Mouse (Mus musculus): ENCODE results near the gene Syt1. TPM values are rescaled to one million over a fixed set of nuclear protein-coding genes. Genes with fewer than 3 reads are reported as not detected.

The Syt1 gene
- polyA plus RNA-seq, 2 experiments, result 0.84 to 1.1 TPM

DNA sequence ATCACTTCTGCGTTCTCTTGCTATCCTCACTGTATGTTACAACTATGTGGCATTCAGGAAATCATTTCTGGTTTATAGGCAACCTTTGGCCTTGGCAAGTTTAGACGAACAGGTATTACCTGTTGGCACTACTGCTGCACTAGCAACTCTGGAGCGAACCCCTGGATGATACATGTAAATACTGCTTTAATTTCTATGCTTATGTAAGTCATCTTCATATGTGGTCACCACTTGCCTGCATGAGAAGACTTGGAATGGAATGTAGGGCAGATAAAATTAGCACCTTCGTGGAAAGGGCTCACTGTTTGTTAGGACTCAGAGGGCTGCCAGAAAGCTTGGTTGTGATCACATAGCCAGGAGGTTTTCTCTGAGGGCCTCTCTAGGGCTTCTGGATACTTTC, 142.6 kb downstream of the Syt1 start:
- Histone ChIP-seq H3K9me3 (ENCODE audit: control insufficient read depth, low read length) (no peaks in the 10 kb centered on the region), H3K36me3 (ENCODE audit: control insufficient read depth, insufficient read depth, low read length) (no peaks in the 10 kb centered on the region), H3K4me3 (replicated peaks; ENCODE audit: low read length) (no peak overlapping the region), H3K4me2 (replicated peaks; ENCODE audit: low read depth, low read length, severe bottlenecking) (no peak overlapping the region), H3K4me1 (ENCODE audit: control insufficient read depth, insufficient read depth, low read length) (no peaks in the 10 kb centered on the region), H3K9ac (ENCODE audit: low read depth, low read length, severe bottlenecking) (no peak overlapping the region), H3K27ac (replicated peaks; ENCODE audit: low read depth, low read length) (no peak overlapping the region), H3K27me3 (ENCODE audit: control insufficient read depth, insufficient read depth, low read length) (no peaks in the 10 kb centered on the region)
- no peak for TF ChIP-seq POLR2A (IDR thresholded peaks at IDR 0.05; ENCODE audit: borderline replicate concordance, extremely low read depth, insufficient read depth, insufficient read length)
- 81% methylated on average over 4 of the region's 4 CpGs for WGBS
- ATAC-seq (ENCODE audit: low FRiP score, low read depth) (no peak), DNase-seq (ENCODE audit: low spot score) (no peak)

DNA sequence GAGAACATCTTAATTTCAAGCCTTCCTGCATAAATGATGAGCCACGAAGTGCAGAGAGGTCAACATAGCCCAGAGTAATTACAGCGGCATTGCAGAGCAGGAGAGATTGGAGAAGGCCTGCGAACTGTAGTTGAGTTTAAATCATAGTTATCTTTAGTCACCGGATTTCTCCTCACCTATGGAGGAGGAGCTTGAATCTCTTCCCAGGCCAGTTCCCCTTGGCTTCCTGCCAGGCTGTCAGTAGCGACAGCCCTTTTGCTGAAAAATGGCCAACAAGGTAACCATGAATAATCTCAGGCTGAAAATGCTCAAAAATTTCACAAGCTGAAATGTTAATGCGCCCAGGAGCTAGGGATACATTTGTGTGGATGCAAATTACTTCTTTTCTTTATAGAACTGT, 143.6 kb downstream of the Syt1 start:
- H3K4me2 ChIP-seq (replicated peaks; ENCODE audit: low read depth, low read length, severe bottlenecking), result no peak overlapping the region
- H3K36me3 ChIP-seq (ENCODE audit: control insufficient read depth, insufficient read depth, low read length), result no peaks in the 10 kb centered on the region
- H3K4me1 ChIP-seq (ENCODE audit: control insufficient read depth, insufficient read depth, low read length), result no peaks in the 10 kb centered on the region
- H3K9me3 ChIP-seq (ENCODE audit: control insufficient read depth, low read length), result no peaks in the 10 kb centered on the region
- ATAC-seq (ENCODE audit: low FRiP score, low read depth) (no peak), DNase-seq (ENCODE audit: low spot score) (no peak)
- no peak overlapping the region for H3K4me3 ChIP-seq (replicated peaks; ENCODE audit: low read length)
- 79% methylated on average over 6 of the region's 6 CpGs for WGBS
- H3K27ac ChIP-seq (replicated peaks; ENCODE audit: low read depth, low read length), result no peak overlapping the region
- no peaks in the 10 kb centered on the region for H3K27me3 ChIP-seq (ENCODE audit: control insufficient read depth, insufficient read depth, low read length)
- no peak overlapping the region for H3K9ac ChIP-seq (ENCODE audit: low read depth, low read length, severe bottlenecking)
- TF ChIP-seq POLR2A (IDR thresholded peaks at IDR 0.05; ENCODE audit: borderline replicate concordance, extremely low read depth, insufficient read depth, insufficient read length), result no peak

DNA sequence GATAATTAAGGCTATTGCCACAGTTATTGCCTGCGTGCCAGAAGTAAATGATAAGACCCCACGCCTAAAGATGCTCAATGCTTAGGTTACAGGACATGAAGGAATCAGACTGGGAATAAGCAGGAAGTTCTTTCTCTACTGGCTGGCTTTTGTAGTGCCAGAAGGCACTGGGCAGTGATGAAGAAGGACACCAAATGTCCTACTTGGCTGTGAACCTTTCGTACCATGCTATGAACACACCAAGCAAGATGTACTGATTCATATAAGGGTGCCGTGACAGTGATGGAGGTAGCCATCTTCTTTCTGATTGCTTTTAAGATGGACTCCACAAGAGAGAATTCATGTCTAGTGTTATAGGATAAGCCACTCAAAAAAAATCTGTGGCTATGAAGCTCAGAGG, 145.2 kb downstream of the Syt1 start:
- no peaks in the 10 kb centered on the region for H3K9me3 ChIP-seq (ENCODE audit: control insufficient read depth, low read length)
- H3K4me2 ChIP-seq (replicated peaks; ENCODE audit: low read depth, low read length, severe bottlenecking), result no peak overlapping the region
- WGBS, result 87% methylated on average over 4 of the region's 4 CpGs
- H3K4me1 ChIP-seq (ENCODE audit: control insufficient read depth, insufficient read depth, low read length), result no peaks in the 10 kb centered on the region
- no peak for ATAC-seq (ENCODE audit: low FRiP score, low read depth)
- H3K4me3 ChIP-seq (replicated peaks; ENCODE audit: low read length), result no peak overlapping the region
- no peaks in the 10 kb centered on the region for H3K36me3 ChIP-seq (ENCODE audit: control insufficient read depth, insufficient read depth, low read length)
- no peak for DNase-seq (ENCODE audit: low spot score)
- TF ChIP-seq POLR2A (IDR thresholded peaks at IDR 0.05; ENCODE audit: borderline replicate concordance, extremely low read depth, insufficient read depth, insufficient read length), result no peak
- no peak overlapping the region for H3K27ac ChIP-seq (replicated peaks; ENCODE audit: low read depth, low read length)
- no peak overlapping the region for H3K9ac ChIP-seq (ENCODE audit: low read depth, low read length, severe bottlenecking)
- H3K27me3 ChIP-seq (ENCODE audit: control insufficient read depth, insufficient read depth, low read length), result no peaks in the 10 kb centered on the region

DNA sequence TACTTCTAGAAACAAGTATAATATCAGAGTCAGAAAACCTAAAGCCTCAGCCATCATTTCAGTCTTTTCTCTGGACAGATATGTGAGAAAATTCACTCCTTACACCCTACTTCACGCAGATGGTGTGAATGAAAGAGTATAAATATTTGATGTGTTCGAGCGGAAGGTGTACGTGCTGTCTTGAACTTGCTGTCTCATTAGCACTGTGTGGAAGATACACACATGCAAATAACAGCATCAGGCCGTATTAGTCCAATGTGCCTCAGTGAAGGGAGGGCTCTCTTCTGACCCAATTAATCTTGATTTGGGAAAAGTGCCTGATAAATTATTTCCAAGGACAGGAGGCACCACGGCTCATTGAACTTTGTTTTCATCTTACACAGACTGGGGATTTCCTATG, 154.8 kb downstream of the Syt1 start:
- Histone ChIP-seq H3K27ac (replicated peaks; ENCODE audit: low read depth, low read length) (no peak overlapping the region), H3K4me2 (replicated peaks; ENCODE audit: low read depth, low read length, severe bottlenecking) (no peak overlapping the region), H3K36me3 (ENCODE audit: control insufficient read depth, insufficient read depth, low read length) (no peaks in the 10 kb centered on the region), H3K9me3 (ENCODE audit: control insufficient read depth, low read length) (no peaks in the 10 kb centered on the region), H3K27me3 (ENCODE audit: control insufficient read depth, insufficient read depth, low read length) (no peaks in the 10 kb centered on the region), H3K9ac (ENCODE audit: low read depth, low read length, severe bottlenecking) (no peak overlapping the region), H3K4me1 (ENCODE audit: control insufficient read depth, insufficient read depth, low read length) (no peaks in the 10 kb centered on the region), H3K4me3 (replicated peaks; ENCODE audit: low read length) (no peak overlapping the region)
- DNase-seq (ENCODE audit: low spot score), result no peak
- TF ChIP-seq POLR2A (IDR thresholded peaks at IDR 0.05; ENCODE audit: borderline replicate concordance, extremely low read depth, insufficient read depth, insufficient read length), result no peak
- 86% methylated on average over 6 of the region's 6 CpGs for WGBS
- ATAC-seq (ENCODE audit: low FRiP score, low read depth), result no peak

DNA sequence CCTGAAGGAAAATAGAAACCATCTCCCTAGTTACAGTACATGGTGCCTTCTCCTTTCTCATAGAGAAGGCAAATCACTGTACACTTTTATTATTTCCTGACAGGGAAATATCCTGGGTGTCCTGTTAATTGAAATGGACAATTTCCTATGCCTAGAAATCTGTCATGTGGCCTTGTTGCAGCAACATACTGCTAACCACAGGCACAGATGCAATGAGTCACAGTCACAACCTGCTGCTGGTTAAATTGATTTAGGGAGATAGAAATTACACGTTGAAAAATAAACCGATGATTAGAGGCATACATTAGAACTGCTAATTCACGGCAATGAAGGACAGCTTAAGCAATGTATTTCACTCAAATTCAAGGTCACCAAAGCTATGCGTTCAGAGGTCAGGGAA, 158.0 kb downstream of the Syt1 start:
- Histone ChIP-seq H3K36me3 (ENCODE audit: control insufficient read depth, insufficient read depth, low read length) (no peaks in the 10 kb centered on the region), H3K9ac (ENCODE audit: low read depth, low read length, severe bottlenecking) (no peak overlapping the region), H3K4me1 (ENCODE audit: control insufficient read depth, insufficient read depth, low read length) (no peaks in the 10 kb centered on the region), H3K4me3 (replicated peaks; ENCODE audit: low read length) (no peak overlapping the region), H3K4me2 (replicated peaks; ENCODE audit: low read depth, low read length, severe bottlenecking) (no peak overlapping the region), H3K27me3 (ENCODE audit: control insufficient read depth, insufficient read depth, low read length) (no peaks in the 10 kb centered on the region), H3K27ac (replicated peaks; ENCODE audit: low read depth, low read length) (no peak overlapping the region), H3K9me3 (ENCODE audit: control insufficient read depth, low read length) (no peaks in the 10 kb centered on the region)
- DNase-seq (ENCODE audit: low spot score) (no peak), ATAC-seq (ENCODE audit: low FRiP score, low read depth) (no peak)
- 77% methylated on average over 4 of the region's 4 CpGs for WGBS
- TF ChIP-seq POLR2A (IDR thresholded peaks at IDR 0.05; ENCODE audit: borderline replicate concordance, extremely low read depth, insufficient read depth, insufficient read length), result no peak

DNA sequence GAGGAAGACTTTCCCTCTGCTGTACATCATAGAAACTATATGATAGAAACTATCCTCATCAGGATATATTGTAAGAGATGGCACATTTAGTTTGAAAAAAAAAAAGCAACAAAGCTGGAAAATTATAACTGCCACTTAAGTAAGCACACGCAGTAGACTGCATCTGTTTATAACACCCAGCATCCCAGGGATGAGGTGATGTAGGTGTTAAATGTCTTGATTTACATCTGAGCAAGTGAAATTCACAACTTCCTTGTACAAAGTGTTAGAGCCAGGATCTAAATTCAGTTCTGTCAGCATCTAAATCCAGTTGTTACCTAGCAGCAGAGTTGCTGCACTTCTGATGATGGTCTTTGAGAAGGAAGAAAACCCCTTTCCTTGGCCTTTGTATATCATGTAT, 173.3 kb downstream of the Syt1 start:
- Histone ChIP-seq H3K36me3 (ENCODE audit: control insufficient read depth, insufficient read depth, low read length) (no peaks in the 10 kb centered on the region), H3K27me3 (ENCODE audit: control insufficient read depth, insufficient read depth, low read length) (no peaks in the 10 kb centered on the region), H3K27ac (replicated peaks; ENCODE audit: low read depth, low read length) (no peak overlapping the region), H3K9ac (ENCODE audit: low read depth, low read length, severe bottlenecking) (no peak overlapping the region), H3K4me3 (replicated peaks; ENCODE audit: low read length) (no peak overlapping the region), H3K9me3 (ENCODE audit: control insufficient read depth, low read length) (no peaks in the 10 kb centered on the region), H3K4me1 (ENCODE audit: control insufficient read depth, insufficient read depth, low read length) (no peaks in the 10 kb centered on the region), H3K4me2 (replicated peaks; ENCODE audit: low read depth, low read length, severe bottlenecking) (no peak overlapping the region)
- 97% methylated on average over 1 of the region's 1 CpGs for WGBS
- no peak for TF ChIP-seq POLR2A (IDR thresholded peaks at IDR 0.05; ENCODE audit: borderline replicate concordance, extremely low read depth, insufficient read depth, insufficient read length)
- DNase-seq (ENCODE audit: low spot score) (no peak), ATAC-seq (ENCODE audit: low FRiP score, low read depth) (no peak)
